Mouse (Mus musculus): Measurements from ENCODE around the gene Il34.

Gene Il34

DNA sequence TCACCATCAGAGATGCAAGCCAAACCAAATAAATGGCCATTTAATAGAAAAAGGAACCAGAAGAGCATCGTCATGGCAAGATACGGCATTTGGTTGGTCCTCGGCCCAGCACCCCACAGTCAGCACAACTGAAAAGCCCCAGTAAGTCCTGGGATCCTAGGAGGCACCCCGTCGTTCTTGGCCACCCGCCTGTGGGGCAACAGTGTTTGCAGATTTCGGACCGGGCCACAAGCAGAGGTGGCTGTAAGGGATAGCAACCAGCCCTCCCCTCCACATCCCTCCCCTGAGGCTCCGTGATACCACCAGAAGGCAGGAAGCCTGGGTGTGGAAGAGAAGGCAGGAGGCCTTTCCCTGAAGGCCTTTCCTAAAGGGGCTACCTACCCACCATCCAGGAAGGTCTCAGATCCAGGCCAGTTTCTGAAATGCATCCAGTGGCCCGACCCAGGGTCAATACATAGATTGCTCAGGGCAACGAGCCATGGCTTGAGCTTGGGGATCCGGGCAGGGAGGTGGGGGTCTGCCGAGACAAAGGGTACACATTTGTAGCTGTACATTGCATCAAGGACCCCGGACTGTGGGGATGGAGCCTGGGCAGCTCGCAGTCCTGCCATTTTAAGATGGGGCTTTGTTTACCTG, 63.8 kb downstream of the Il34 start:
- in situ Hi-C loops (cut with MboI; ENCODE audit: low sequenced_read_pairs) = loop anchor here (5.0 kb wide), 1 partner anchor 100 kb away; no protein-coding TSS in a partner anchor

DNA sequence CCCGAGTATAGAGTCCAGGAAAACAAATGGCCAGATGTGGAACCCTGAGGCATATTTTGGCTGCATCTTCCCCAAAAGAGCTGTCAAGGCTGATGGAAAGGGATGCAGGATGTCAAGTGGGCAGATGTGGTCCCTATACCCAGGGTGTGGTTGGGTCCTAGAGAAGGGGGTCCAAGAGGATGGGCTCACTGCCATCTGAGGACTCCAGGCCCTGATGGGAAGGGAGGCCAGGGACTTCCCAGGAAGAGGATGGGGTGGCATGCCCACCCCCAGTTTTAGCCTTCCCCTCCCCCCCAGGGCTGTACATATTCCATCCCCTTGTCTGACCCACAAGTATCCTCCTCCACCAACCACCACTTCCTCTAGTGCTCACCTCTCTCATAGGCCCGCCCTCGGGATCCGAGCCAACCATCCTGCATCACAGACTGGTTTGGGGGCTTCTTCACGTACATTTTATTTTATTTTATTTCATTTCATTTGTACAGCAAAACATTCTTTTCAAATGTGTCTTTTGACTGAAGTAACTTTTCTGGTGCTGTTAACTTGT, 65.0 kb downstream of the Il34 start:
- in situ Hi-C loops (cut with MboI; ENCODE audit: low sequenced_read_pairs) = loop anchor here (5.0 kb wide), 1 partner anchor 98 kb away; no protein-coding TSS in a partner anchor

DNA sequence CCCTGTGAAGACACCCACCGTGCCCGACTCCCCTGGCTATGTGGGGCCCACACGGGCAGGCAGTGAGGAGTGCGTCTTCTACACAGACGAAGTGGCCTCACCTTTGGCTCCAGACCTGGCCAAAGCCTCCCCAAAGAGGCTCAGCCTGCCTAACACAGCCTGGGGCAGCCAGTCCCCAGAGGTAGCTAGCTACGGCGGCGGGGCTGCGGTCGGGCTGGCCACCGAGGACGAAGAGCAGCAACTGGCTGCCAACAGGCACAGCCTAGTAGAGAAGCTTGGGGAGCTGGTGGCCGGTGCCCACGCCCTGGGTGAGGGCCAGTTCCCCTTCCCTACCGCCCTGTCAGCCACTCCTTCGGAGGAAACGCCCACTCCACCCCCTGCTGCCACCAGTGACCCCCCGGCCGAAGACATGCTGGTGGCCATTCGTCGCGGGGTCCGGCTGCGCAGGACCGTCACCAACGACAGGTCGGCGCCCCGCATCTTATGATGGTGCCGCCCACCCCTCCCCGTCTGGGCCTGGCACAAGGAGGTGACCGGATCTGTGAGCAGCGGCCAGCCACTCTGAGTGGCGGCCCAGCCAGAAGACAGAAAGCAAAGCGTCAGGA, 67.0 kb downstream of the Il34 start:
- in situ Hi-C loops (cut with MboI; ENCODE audit: low sequenced_read_pairs) = no loop called here

DNA sequence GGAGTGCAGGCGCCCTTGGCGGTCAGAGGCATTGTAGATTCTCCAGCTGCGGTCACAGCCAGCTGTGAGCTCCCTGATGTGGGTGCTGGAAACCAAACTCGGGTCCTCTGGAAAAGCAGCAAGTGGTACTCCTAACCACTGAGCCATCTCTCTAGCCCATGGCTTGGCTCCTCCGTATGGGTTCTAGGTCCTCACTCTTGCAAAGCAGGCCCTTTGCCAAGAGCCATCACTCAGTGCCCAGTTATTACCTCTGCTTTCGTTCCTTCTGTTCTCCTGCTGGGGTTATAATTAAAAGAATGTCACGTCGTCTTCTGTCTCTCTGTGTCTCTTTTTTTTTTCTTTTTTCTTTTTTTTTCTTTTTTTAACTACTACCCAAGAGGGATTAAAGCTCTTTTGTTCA, 72.7 kb downstream of the Il34 start:
- in situ Hi-C loops (cut with MboI; ENCODE audit: low sequenced_read_pairs) = no loop called here

DNA sequence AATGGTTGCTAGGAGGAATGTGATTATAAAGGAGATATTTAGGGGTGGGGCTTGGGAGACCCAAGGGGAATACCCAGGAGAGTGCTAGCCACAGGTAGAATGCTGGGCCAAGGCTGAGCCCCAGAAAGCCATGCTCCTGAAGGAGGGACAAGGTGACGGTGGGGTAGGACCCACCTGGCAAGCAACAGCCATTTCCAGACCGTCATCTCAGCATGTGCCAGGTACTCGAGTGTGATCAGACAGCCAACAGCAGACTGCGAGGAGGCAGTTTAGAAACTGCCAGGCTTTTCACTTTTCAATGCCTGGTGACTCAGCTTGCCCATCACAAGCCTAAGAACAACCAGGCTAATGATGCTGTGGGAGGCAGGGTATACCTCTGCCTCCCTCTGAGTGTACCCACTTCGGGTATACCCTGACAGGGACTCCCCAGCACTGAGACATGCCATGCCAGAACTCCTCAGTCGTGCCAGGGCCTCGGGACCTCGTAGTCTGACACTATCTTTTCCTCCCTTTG, 74.3 kb downstream of the Il34 start:
- in situ Hi-C loops (cut with MboI; ENCODE audit: low sequenced_read_pairs) = no loop called here

DNA sequence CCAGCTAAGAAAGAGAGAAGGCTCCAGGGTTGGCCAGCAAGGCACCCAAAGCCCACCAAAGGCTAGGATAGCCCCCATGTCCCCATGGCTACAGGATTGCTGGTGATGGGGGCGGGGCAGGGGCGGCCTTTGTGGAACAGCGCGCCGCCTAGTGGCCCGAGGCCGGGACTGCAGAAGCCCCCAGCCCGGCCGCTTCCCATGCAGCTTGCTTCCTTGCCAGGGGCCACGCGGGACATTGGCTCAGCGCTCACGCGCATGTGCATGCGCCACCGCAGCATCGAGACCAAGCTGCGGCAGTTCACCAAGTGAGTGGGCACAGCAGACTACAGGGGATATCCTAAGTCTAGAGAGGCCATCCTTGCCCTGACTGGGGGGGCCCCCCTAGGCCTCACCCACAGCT, 78.8 kb downstream of the Il34 start:
- in situ Hi-C loops (cut with MboI; ENCODE audit: low sequenced_read_pairs) = no loop called here

DNA sequence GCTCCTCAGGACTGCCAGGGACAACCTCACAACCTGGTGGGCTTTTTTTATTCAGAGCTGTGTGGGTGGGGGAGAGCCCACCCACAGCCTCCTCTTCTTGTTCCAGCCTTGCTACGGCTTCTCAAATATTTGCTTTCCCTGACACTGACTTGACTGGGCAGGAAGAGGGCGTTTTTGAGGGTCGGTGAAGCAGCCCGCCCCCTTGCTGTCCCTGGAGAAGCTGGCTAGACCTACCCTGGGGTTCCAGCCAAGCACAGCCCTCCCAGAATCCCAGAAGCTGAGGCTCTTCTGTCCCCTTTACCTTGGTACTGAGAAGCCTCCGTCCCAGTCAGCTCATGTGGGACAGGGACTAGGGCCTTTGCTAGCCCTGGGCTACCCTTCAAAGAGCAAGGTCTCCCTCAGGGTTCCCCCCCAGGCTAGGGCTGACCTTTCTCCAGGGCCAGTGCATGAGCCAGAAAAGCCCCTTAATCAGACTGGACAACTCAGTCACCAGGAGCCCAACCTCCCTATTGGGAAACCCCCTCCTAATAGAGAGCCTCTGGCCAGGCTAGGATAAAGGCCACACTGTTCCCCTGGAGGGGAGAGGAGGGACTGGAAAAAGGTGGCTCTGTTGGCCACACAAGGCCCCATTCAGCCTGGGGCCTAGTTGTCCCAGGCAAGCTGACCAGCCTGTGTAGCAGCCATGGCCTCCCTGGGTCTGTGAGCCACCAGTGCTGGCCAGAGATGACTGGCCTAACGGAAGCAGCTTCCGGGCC, 80.5 kb downstream of the Il34 start:
- in situ Hi-C loops (cut with MboI; ENCODE audit: low sequenced_read_pairs) = no loop called here

DNA sequence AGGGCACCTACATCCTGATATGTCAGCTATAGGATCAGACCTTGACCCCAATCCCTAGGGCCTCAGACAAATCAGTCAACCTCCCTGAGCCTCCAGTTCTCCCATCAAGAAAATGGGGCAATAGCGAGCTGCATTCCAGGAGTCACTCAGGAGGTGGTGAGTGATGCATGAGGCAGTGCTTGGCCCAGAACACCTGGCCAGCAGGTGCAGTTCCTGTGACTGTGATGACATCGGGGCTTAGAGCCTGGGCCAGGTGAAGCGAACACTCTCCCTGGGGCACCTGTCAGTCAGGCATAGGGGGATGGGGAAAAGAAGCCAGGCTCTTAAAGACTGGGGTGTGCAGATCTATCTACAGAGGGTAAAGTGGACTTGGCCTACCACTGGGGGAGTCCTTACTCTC, 81.2 kb downstream of the Il34 start:
- in situ Hi-C loops (cut with MboI; ENCODE audit: low sequenced_read_pairs) = no loop called here

DNA sequence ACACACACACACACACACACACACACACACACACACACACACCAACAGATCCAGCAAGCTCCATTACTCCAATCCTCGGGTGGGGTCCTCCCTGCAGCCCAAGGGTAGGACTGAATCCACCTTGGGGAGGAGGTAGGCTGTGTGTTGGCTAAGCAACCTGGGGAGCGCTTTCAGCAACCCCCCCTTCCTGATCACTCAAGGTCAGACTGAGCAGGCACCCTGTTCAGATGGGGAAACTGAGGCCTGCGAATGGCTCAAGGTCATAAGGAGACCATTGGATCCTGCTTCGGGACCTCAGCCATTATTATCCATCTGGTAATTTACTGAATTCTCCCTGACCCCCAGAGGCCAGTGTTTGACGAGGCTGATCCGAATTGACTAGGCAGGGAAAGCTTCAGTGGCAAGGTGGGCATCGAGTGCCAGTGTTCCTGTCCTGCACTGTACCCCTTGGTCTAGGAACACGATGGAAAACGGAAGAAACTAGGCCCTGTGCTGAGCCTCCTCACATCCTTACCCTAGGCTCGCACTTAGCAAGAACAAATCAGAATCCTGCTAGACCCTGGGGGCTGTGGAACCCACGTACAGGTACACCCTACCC, 83.2 kb downstream of the Il34 start:
- in situ Hi-C loops (cut with MboI; ENCODE audit: low sequenced_read_pairs) = no loop called here

DNA sequence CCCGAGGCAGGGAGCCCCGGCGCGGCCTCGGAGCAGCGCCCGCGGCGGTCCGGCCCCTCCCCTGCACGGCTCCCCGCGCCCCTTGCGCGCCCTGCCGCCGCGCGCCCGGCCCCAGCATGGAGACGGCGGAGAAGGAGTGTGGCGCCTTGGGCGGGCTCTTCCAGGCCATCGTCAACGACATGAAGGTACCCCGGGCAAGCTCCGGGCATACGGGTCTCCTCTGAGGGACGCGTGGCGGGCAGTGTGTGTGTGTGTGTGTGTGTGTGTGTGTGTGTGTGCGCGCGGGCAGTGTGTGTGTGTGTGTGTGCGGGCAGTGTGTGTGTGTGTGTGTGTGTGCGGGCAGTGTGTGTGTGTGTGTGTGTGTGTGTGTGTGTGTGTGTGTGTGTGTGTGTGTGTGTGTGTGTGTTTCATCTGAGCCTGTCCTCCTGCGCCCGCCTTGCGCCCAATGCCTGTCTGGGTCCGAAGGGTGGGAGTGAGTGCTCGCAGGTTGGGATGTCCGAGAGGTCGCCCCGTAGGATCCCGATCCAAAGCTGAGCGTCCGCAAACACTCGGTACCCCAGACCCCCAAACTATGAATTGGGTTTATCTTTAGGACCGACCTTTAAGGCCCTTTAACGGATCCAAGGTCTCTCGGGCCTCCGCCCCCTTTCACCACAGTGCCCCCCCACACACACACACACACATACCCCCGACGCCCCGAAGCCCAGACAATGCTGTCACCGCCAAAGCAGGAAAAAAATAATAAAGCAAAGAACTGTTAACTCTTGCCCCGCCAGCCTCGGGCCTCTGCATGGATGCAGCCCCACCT, 83.9 kb downstream of the Il34 start:
- in situ Hi-C loops (cut with MboI; ENCODE audit: low sequenced_read_pairs) = no loop called here

DNA sequence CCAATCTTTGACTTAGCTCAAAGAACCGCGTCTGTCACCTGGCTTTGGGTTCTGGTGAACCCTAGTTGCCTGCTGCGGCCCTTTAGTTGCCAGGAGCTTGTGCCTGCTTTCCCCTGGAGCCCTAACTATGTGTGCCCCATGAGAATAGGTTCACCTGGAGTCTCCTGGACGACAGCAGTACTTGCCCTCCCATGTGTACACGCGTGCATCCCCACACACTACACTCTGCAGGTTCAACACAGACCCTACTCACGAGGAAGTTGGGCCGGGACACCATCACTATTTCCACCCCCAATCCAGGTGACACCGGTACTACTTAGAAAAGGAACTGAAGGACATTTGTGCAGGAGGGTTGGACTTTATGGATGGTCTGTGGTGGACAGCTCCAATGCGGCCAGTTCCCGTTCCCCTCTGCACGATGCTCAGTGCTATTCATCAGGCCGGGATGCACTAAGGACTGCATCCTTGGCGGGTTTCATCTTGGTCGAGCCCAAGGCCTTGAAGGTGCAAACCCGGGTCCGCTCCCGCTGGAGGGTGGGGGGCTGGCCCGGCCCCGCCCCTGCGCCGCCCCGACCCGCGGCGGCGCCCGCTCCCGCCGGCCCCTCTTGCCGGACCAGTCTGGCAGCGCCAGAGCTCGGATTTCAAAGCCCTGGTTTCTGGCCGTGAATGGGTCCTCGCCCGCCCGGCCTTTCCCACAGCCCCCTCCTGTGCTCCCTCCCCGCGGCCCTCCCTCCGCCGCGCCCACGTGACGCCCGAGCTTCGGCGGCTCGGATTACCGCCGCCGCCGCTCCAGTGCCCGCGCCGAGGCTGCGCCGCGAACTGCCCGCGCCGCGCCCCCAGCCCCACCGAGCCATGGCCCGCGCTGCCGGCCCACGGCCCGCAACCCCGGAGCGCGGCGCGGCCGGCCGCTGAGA, 84.8 kb downstream of the Il34 start, which contains the start of gene Mtss1l:
Gene Mtss1l (plus strand): TSS at position 792 of the 914 bp plus-strand sequence.
- in situ Hi-C loops (cut with MboI; ENCODE audit: low sequenced_read_pairs) = no loop called here

DNA sequence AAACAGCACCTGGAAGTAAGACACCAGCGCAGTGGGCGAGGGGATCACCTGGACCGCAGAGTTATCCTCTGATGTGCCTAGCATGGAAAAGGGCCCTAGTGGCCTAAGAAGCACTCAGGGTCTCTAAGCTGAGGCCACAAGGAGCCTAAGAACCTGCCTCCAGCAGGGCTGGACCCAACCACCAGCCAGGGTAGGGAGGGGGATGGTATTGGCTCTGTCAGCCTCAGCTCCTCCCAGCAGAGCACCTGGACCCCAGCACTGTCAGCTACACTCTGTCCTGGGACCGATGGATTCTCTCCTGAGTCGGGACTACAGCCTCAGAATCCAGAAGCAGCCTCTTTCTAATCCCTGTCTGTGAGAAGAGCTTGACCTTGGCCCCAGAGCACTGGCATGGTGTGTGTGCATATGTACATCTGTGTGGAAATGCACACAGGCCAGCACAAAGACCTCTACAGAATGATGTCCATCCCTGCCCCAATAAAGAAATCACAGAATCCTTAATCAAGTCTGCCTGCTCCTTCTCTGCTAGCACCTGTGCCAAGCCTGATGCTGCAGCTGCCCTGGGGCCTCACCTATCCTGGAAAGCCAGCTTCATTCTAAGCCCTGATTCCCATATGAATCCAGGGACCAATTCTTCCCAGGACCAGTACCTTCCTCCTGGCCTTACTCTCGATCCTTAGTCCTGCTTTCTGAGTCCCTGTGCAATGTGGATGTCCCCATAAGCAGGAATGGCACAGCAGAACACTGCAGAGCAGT, 85.6 kb downstream of the Il34 start:
- in situ Hi-C loops (cut with MboI; ENCODE audit: low sequenced_read_pairs) = no loop called here

DNA sequence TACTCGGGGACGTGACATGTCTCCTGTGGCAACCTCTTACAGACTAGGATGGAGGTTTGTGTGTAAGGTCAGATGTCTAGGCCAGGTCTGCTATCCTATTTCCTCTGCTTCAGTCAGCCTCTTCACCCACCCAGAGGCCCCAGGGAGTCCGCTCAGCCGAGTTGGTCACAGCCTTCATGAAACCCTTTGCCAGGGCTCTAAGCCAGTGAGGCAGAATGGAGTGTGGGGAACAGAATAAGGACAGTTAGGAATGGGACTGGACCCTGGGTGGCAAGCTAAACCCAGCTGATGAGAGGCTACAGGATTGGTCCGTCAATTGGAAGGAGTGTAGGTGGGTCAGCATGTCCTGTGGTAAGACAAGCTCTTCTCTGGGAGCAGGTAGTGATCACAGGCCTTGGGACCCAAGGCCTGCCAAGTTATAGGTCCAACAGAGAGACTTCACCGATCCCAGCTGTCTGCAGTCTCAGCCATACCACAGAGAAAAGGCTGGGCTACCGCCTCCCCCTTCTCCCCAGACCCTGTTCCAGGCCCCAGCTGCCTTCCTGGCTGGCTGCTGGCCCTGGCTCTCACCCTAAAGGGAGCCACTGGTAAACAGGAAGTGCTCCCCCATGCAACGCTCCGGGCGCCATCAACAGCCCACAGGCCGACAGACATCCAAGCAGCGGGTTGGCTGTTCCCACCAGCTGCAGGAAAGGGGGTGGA, 86.6 kb downstream of the Il34 start:
- in situ Hi-C loops (cut with MboI; ENCODE audit: low sequenced_read_pairs) = no loop called here

DNA sequence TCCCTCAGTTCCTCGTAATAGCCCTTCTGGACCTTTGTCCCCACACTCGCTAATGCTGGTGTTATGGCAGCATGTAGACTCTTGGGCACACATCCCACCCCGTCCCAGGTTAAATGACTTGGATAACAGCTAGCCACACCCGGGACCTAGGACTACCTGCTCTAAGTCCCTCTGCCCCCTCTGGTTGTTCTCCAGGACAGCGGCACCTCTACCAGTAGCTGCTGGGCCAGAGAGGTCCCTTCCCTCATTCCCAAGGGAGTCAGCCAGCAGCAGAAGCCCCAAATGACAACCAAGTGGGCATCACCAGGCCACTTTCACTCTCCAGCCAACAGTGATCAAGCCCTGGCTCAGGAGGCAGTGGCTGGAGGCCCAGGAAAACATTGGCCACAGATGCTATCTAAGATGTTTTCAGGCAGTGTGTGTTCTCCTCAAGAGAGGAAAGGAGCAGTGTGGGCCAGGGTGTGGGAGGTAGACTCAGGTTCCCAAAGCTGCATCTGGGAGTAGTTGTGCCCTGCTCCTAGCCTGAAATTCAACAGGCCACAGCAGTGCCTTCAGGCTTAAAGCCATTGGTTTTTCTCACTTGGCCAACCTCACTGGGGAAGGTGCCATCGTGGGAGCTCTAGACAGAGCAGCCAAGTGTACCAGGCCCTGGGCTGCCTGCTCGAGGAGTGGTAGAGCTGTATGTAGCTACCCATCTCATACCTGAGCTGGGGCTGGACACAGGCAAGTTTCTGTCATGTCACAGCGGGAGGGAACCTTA, 87.3 kb downstream of the Il34 start:
- in situ Hi-C loops (cut with MboI; ENCODE audit: low sequenced_read_pairs) = no loop called here

DNA sequence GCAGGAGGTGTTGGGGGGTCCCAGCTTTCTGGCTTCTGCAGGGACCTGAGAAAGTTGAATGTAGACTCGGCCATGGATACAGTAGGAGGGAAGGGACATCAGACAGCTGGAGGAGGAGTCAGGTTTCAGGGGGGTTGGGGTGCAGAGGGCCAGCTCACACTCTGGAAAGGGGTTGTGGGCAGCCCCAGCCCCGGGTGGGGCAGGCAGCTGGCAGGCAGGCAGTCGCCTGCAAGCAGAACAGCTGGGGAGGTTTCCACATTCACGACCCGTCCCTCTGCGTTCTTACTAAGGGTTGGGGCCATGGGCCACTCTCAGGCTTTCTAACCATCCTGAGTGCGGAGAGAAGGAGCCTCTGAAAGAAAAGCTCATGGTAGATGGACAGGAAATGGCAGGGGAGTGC, 88.6 kb downstream of the Il34 start:
- in situ Hi-C loops (cut with MboI; ENCODE audit: low sequenced_read_pairs) = no loop called here

DNA sequence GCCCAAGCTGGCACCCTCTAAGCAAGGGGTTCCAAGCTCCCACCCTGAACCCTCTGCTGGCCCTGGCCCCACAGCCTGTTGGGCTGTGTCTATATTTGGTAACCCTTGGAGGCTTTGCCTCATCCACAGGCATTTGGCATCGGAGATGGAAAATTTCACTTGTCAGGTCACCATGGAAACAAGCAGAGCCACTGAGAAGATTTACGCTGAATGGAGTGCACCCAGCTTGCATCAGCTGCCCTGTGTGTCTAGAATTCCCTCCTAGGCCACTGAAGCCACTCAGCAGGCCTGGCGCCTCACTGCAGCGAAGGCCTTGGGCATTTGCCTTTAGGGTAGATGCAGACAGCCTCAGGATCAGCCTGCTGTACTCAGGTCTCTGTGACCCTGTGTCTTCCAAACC, 89.6 kb downstream of the Il34 start:
- in situ Hi-C loops (cut with MboI; ENCODE audit: low sequenced_read_pairs) = no loop called here

DNA sequence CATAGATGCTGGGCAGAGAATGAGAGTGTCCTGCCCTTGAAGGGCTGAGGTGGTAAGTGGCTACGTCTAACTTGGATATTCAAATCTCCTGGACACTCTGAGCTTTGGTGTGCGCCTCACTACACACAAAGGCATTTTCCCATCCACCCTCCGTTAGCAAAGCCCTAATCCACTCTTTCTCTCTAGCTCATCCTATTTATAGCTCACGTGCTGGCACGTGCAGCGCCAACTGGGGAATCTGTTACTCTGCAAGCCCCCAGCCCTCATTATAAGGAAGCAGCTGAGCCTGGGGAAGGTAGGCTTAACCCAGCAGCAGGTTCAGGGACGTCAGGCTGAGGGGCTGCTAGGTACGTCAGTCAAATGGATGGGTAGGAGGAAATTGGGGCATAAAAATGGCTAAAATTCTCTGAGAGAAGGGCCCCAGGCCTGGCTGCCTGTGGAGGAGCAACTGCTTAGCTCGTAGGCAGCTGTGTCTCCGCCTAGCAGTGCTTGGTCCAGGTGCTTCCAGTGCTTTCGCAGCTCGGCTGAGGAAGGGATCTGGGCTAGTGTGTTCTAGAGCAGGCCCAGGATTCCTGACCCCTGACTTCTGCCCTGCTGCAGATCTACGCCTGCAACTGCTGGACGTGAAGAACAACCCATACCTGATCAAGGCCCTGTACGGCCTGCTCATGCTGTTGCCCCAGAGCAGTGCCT, 90.8 kb downstream of the Il34 start:
- in situ Hi-C loops (cut with MboI; ENCODE audit: low sequenced_read_pairs) = no loop called here

All from CH12F3 (cell line).